Mouse (Mus musculus) myocyte (in vitro differentiated cells): ENCODE measurements at regions not wholly inside any gene's neighbourhood (a gene's known extent, or its start where the extent isn't known, plus 50 kb on each side); places are given as distances from the start of the nearest gene placed in this dataset.

Experiments
- E2F4 ChIP-seq: IDR thresholded peaks from one replicate; pipeline ENCODE4 v1.6.1; 2011; ENCODE audit warnings: mild to moderate bottlenecking, control low read depth, moderate library complexity; ENCODE audit not compliant: insufficient read depth
- MAX ChIP-seq: IDR thresholded peaks from one replicate; pipeline ENCODE4 v1.6.1; 2011; ENCODE audit warnings: low read depth, mild to moderate bottlenecking, control low read depth
- MYOG ChIP-seq, 3 experiments: IDR thresholded peaks; one replicate each; pipeline ENCODE4 v1.6.1; 2011; ENCODE audit warnings: control low read depth in 2 of 3, low read depth in 2 of 3, mild to moderate bottlenecking in 2 of 3; ENCODE audit not compliant: insufficient read length in 2 of 3, control insufficient read depth in 1 of 3, insufficient read depth in 1 of 3
- POLR2A ChIP-seq: IDR thresholded peaks from one replicate; pipeline ENCODE4 v1.6.1; 2011; ENCODE audit warnings: low read depth, mild to moderate bottlenecking, control low read depth, moderate library complexity; ENCODE audit not compliant: insufficient read length
- REST ChIP-seq: IDR thresholded peaks from one replicate; pipeline ENCODE4 v1.6.1; 2011; ENCODE audit warnings: mild to moderate bottlenecking, control low read depth, moderate library complexity; ENCODE audit not compliant: insufficient read depth, insufficient read length
- TCF12 ChIP-seq: IDR thresholded peaks from one replicate; pipeline ENCODE4 v1.6.1; 2011; ENCODE audit warnings: mild to moderate bottlenecking, control low read depth; ENCODE audit not compliant: poor library complexity, insufficient read depth, severe bottlenecking
- USF1 ChIP-seq: IDR thresholded peaks from one replicate; pipeline ENCODE4 v1.6.1; 2011; ENCODE audit warnings: low read depth, mild to moderate bottlenecking, control low read depth, moderate library complexity

DNA sequence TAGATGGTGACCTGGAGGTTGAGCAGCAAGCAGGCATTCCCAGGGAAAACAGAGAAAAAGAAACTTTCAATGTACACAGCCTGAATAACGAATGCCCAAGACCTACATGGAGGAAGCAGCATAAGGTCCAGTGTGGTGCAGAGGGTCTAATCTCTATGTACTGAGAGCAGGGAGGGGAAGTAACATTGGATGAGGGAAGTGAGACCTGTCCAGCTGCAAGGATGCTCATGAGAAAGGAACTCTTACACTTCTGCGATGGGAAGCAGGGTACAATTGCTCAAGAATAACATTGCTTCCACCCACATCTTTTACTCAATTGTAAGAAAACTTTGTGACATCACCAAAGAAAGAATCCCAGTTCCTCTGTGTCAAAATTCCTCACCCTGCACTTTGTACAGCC is 419.8 kb upstream of the Id2 start:
- TF ChIP-seq POLR2A (no peak), E2F4 (no peak), USF1 (no peak), MYOG (IDR thresholded peaks at IDR 0.05; ENCODE audit: control insufficient read depth in 1 of 3, insufficient read depth in 1 of 3, insufficient read length in 2 of 3, low read depth in 2 of 3) (no peak), TCF12 (no peak), REST (no peak), MAX (no peak)
